Mouse (Mus musculus) skeletal muscle tissue, adult 2 months (tissue): ENCODE results near the gene Borcs6.
"Not testable (repeated sequence)": the region's sequence is repeated elsewhere in the genome, so short reads cannot be mapped to it uniquely, and the experiment has no call there.

ENCODE experiments used
- DNase-seq: peaks from one replicate; pipeline ENCODE4 v3.0.0-alpha.2; 2012; ENCODE audit warnings: low read depth, low spot score

The Borcs6 gene

DNA sequence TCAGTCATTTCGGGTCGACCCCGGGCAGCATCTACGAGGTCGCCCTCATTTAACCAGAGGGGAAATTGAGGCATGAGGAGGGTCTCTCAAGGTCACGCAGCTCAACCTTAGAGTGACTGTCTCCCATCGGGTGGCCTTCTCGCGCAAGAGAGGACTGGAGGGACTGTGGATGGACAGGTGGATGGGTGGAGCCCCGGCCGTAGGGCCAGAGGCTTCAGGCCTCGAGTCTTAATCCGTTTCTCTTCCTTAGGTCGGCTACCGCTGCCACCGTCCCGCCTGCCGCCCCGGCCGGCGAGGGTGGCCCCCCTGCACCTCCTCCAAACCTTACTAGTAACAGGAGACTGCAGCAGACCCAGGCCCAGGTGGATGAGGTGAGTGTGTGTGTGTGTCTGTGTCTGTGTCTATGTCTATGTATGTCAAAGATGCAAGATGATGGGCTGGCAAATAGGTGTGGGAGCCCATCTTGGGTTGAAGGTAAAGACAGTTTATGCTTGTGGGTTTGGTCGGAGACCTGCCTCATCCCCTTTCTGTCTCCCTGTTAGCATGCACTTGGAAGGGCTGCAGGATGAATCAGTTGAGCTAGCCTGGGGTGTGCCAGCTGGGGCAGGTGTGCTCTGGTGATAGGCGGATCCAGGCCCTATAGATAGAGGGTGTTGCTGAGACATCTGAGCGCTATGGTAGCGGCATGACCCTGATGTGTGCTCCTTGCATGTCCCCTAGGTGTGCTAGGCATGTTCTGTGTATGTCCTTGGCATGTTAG lies 29.5 kb downstream of the Borcs6 start:
- no peak for DNase-seq

GRCm38 (mm10) chr11:69089616-69090290 lies 30.2 kb downstream of the Borcs6 start:
- no peak for DNase-seq

GRCm38 (mm10) chr11:69090367-69090766 lies 30.9 kb downstream of the Borcs6 start:
- no peak for DNase-seq

DNA sequence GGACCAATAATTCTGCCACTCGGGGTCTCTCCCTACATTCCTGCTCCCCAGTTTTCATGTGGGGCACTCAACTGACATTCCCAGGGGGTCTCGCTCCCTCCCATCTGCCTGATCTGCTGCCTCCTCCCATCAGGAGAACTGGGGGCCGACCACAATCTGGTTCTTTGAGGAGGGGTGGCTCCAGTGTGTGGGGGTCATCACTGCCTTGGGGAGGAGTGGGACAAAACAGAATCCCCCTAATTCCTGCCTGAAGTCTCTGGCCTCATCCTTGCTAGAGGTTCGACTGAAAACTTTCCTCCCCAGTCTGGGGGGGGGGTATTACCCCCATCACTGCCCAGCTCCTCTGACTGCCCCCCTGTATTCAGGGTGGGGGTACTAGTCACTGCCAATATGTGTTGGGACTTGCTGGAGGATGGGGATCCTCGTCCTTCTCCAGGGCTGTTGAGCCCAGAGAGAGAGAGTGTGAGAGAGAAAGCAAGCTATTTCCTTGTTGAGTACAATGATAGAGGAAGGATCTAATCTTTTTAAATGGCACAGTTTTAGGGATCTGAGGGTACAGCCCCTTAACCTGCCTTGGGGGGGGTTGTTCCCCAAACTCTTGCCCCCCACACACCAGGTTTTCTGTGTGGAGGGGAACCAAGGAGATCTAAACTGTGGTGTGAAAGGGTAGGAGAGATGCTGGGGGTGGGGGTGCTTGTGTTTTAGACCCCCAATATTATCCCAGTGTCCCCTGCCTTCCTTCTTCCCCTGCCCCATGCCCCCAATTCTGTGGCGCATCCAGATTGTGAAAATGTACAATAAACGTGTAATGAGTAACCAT lies 32.3 kb downstream of the Borcs6 start:
- DNase-seq = no peak

- peak; percentile 72 for DNase-seq
Measured at GRCm38 (mm10) chr11:69092386-69092751, 32.9 kb downstream of the Borcs6 start.

DNA sequence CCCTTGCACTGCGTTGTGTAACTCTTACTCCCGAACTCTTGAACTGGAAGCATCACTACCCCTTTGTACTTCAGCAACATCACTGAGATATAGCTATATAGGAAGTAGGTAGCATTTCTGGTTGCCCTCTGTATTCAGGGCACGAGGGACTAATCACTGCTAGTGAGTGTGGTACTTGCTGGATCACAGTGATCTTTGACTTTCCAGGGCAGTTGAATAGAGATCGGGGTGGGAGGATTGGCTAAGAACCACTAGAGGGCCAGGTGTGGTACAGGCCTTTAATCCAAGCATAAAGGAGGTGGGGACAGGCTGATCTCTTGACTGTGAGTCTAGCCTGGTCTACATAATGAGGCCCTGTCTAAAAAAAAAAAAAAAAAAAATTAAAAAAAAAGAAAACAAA lies 33.4 kb downstream of the Borcs6 start:
- no peak for DNase-seq

GRCm38 (mm10) chr11:69093856-69094255 lies 34.3 kb downstream of the Borcs6 start:
- not testable (repeated sequence) for DNase-seq

GRCm38 (mm10) chr11:69094697-69095429 lies 35.3 kb downstream of the Borcs6 start, which contains the start of gene Per1:
Gene Per1 (plus strand): TSS chr11:69095217.
- peak; percentile 100 for DNase-seq

DNA sequence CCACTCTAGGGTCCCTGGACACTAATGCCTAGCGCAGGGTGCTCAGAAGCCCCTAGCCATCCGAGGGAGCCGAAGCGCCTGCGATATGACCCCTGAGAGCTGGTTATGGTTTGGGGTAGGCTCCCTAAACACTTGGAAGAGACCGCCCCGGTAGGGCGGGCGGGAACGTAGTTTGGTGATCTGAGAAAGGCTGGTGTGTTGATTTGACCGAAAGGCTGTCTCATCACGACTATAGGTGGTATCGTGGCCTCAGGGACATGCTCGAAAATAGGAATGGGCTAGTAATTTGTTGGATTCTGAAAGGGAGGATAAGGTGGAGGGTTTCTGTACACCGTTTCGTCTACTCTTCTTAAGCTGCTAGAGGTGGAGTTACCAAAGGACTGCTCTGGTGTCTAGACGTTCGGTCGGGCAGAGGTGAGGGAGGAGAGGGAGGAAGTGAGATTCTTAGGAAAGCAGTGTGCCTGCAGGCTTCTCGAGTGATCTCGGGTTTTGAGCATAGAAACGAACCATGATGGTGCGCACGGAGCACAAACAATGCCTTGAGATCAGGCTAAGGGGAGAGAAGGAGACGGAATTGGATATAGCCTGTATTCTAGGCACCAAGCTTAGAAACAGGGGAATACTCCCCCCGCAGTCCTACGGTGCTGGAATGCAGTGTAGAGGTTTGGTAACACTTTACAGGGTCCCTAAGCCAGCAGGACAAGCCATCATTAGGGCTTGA lies 36.2 kb downstream of the Borcs6 start:
- peak; percentile 66 for DNase-seq

DNA sequence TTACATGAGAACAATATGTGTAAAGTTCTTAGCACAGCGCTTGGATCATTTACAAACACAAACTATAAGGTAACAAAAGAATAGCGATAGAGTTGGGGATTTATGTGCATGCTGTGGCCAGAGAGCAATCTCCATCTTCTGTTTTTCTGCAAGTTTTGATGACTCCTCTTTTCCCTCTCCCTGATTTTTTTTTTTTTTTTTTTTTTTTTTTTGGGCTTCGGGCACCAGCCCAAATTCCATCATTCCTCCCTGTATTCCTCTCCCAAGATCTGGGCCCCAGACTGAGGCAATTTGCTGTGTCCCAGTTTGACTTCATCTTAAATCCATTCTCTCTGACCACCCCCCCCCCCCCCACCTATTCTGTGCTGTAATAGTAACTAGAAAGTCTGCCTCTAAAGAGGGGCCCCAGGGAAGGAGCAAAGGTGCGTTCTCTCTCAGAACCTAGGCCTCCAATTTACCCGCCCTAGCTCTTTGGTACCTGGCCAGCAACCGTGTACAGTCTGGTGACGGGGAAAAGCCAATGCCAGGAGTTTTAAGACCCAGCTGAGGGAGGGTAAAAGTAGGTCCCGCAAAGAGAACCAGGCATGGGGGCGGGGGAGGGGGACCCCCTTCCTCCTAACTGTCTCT lies 37.0 kb downstream of the Borcs6 start:
- DNase-seq = peak; percentile 81

GRCm38 (mm10) chr11:69096987-69097900 lies 37.7 kb downstream of the Borcs6 start:
- peak; percentile 100 for DNase-seq

DNA sequence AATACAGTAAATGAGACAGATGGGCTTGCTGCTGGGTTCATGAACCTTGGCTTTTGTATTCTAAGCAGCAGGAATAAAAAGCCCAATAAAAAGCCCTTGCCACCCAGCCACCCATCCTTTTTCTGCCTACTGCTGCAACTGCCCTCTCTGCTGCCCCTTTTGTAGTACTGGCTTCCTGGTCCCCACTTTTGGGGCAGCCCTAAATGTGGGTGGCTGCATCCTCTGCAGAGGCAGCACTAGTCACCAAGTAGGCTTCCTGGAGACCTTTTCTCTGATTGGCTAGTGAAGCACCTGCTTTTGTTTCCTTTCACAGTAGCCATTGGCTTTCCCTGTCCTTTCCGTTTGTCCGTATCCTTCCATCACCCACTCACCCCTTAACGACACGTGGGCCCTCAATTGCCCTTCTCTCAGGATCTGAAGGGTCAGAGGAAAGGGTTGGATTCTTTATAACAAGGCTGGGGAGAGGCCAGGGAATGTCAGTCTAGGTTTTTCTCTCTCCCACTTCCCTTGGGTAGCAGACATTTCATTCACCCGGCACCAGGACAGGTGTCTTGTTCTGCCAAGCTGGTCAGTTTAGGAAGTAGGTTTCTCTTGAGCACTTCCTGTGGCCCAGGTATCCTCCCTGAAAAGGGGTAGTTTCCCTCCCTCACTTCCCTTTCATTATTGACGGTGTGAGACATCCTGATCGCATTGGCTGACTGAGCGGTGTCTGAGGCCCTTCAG lies 38.7 kb downstream of the Borcs6 start:
- DNase-seq = no peak

DNA sequence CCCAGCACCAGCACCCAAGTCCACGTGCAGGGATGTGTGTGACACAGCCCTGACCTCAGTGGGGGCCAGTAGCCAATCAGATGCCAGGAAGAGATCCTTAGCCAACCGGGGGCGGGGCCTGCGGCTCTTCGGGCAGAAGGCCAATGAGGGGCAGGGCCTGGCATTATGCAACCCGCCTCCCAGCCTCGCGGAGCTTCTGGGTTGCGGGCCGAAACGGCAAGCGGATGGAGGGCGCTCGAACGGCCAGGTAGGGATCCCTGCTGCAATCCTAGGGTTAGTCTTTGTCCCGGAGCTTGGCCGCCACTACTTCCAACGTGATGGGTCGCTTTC lies 39.2 kb downstream of the Borcs6 start:
- peak; percentile 100 for DNase-seq

DNA sequence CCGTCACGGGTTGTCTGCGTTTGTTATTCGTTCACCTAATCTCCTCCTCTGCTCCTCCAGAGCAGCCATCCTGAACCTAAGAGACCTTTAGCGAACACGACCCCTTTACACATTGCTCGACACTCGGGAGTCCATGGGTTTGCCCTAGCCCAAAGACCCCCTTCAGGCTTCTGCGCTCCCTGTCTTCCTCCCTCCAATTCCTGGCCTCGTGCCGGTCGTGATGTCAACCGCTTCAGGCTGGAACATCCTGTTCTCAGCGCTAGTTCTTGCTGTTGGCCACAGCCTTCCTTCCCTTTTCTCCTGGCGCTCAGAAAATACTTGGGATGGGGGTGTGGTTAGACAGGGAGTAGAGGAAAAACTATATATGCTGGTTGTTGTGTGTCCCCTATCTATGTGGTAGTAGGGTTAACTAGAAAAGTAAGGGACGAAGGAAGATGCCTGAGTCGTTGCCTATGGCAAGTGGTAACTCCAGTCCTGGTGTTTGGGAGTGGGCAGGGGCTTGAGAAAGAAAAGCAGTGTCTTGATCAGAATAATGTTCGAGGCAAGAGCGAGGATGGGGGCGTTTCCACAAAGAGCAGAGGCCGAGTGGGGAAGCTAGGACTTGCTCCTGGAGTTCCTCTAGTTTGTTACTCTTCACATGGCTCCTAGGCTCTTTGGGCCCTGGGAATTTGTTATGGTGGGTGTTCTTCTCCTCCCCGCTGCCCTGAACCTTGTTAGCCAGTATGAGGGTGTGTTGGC lies 39.8 kb downstream of the Borcs6 start:
- peak; percentile 94 for DNase-seq

DNA sequence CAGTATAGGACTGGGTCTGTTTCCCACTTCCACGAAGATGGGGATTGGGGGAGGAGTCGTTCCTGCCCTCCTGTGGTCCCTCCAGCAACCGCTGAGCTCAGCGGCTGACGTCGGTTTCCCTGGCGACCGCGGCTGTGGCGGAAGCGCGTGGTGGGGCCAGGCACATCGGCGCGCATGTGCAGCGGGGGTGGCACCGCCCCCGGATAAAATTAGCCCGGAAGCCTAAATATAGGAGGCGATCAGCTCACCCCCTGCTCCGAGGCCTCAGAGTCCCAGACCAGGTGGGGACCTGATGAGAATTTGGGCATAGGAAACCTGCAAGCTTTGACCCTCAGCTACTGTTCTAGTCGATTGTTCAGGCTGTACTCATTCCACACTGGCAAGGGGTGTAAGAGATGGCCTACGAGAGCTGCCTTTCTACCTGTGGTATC lies 40.4 kb downstream of the Borcs6 start:
- peak; percentile 98 for DNase-seq

DNA sequence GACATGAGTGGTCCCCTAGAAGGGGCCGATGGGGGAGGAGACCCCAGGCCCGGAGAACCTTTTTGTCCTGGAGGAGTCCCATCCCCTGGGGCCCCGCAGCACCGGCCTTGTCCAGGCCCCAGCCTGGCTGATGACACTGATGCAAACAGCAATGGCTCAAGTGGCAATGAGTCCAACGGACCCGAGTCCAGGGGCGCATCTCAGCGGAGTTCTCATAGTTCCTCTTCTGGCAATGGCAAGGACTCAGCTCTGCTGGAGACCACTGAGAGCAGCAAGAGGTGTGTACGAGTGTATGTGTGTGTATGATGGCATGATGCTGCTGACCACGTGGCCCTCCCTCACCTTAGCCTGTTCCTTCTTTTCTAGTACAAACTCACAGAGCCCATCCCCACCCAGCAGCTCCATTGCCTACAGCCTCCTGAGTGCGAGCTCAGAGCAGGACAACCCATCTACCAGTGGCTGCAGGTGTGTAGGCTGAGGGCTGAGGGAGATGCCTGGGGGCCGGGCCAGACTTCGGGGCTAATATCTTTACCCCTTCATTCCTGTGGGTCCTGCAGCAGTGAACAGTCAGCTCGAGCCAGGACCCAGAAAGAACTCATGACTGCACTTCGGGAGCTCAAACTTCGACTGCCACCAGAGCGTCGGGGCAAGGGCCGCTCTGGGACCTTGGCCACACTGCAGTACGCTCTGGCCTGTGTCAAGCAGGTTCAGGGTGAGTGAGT lies 41.3 kb downstream of the Borcs6 start:
- DNase-seq = no peak

- DNase-seq = no peak
Measured at GRCm38 (mm10) chr11:69101604-69102402, 42.3 kb downstream of the Borcs6 start.
